Mouse (Mus musculus) spleen, adult 2 months (tissue): ENCODE results near the gene Wars2.

Source experiments
- CTCF ChIP-seq: fragments of 200-500 bp; IDR thresholded peaks from 2 replicates; pipeline ENCODE4 v1.5.1; 2011; ENCODE audit warnings: mild to moderate bottlenecking, inconsistent platforms; ENCODE audit not compliant: insufficient read depth, insufficient read length, insufficient replicate concordance; ENCODE audit errors: extremely low read depth
- POLR2A ChIP-seq: fragments of 200-500 bp; IDR thresholded peaks from 2 replicates; pipeline ENCODE4 v1.6.1; 2011; ENCODE audit warnings: low read depth, low read length, inconsistent platforms

DNA sequence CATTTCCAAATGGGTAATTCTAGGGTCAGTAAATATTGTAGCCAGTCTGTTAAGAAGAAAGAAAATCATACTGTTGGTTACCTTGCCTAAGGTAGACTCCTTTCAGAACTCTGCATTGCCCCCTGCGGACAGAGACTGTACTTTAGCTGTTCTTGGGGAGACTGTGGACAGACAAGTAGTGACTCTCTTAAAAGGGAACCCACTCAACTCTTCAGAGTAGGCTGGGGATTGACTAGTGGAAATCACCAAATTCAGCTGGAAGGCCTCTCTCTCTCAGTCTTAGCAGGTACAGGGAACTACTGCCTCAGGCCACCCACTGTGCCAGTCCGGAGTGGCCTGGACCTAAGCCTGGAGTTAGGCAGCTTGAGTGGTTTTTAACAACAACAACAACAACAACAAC is 121.1 kb downstream of the Wars2 start:
- no peak for TF ChIP-seq CTCF
- no peak for TF ChIP-seq POLR2A
